28 mouse cellular contexts compared by ENCODE assay signal in the genomic region with DNA sequence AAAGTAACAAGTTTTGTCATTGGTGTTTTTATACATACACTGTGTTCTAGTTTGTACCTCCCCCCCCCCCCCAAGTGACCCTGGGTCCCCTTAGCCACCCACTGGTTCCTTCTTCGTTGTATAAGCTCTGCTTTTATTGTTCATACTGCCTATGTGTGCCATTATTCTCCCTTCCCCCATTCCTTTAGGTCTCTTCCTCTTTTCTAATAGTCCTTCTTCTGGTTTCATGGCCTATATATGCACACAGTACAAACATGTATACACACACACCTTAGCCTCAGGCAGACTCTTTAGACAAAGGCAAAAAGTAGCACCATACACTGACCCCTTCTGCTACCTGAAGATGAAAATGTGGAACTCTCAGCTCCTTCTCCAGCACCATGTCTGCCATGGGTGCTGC. TPM values are rescaled to one million over a fixed set of nuclear protein-coding genes. Genes with fewer than 3 reads are reported as not detected.
A peak's percentile ranks its signal among the peaks of the same experiment; 100 is the strongest.
DNase-seq lines count a peak whose midpoint lies in the region; ATAC-seq and TF ChIP-seq lines count a peak whose summit lies in the region.
"Had no signal": no experiment of that assay in that cellular context is flagged by ENCODE, and none has a peak within 500 bp of the region (broad histone marks: within the 10 kb centered on the region; RNA-seq: fewer than 3 reads in every experiment).

No protein-coding gene starts in this region.

- no peaks in the 10 kb centered on the region for H3K36me3 ChIP-seq in MEL (ENCODE audit: control insufficient read depth in 1 of 2, insufficient read depth in 2 of 2, low read length in 2 of 2)
- H3K36me3 ChIP-seq in kidney, embryonic 14.5 days (ENCODE audit: control insufficient read depth, insufficient read depth, low read length): no peaks in the 10 kb centered on the region
- H3K36me3 ChIP-seq: embryonic facial prominence, embryonic 13.5 days; embryonic facial prominence, embryonic 15.5 days; forebrain, embryonic 10.5 days; forebrain, embryonic 12.5 days; G1E had no signal

- DNase-seq in A20 (ENCODE audit: low read depth, low spot score) (peak; percentile 34), MEL (ENCODE audit: low read depth, low spot score) (peak; percentile 9)
- DNase-seq in spleen, adult 12 weeks (ENCODE audit: low spot score): no peak
- no peak for DNase-seq in adrenal gland, adult (ENCODE audit: inconsistent age in 2 of 2, low spot score in 1 of 2)
- DNase-seq in right cerebral cortex, adult 18-20 months: no peak
- DNase-seq: adrenal gland, adult 8-10 months; adrenal gland, postnatal 14 days; adrenal gland, postnatal 36 days; B cell, adult 2 months; cerebellum, adult 11-12 months; cerebellum, adult 2 months; cerebellum, adult 9-10 months; cerebellum, postnatal 10 days; cerebellum, postnatal 25 days; embryo, embryonic 11 days had no signal

- peak; percentile 65; the same call in 1 of the 2 replicates for ATAC-seq in granulocyte monocyte progenitor cell, adult 5-6 weeks (replicated peaks; ENCODE audit: poor library complexity, severe bottlenecking)
- ATAC-seq in megakaryocyte progenitor cell, adult 5-6 weeks (replicated peaks; ENCODE audit: poor library complexity): peak; percentile 42; the same call in 1 of the 2 replicates
- no peak for ATAC-seq in kidney, embryonic 14.5 days (ENCODE audit: low FRiP score, low TSS enrichment)
- ATAC-seq: CD4-positive, CD25-positive, alpha-beta regulatory T cell, adult 4 months; forebrain, embryonic 14.5 days; forebrain, embryonic 16.5 days had no signal

- H3K4me1 ChIP-seq in MEL (ENCODE audit: control insufficient read depth in 1 of 2, insufficient read depth in 2 of 2, low read length in 2 of 2): no peaks in the 10 kb centered on the region
- H3K4me1 ChIP-seq in kidney, embryonic 14.5 days (ENCODE audit: control insufficient read depth, insufficient read depth, low read length): no peaks in the 10 kb centered on the region
- H3K4me1 ChIP-seq: embryonic facial prominence, embryonic 13.5 days; embryonic facial prominence, embryonic 15.5 days; forebrain, embryonic 10.5 days; forebrain, embryonic 12.5 days had no signal

- H3K9ac ChIP-seq in MEL (ENCODE audit: control insufficient read depth, low read depth, low read length, poor library complexity, severe bottlenecking): no peak overlapping the region
- H3K9ac ChIP-seq in kidney, embryonic 14.5 days (ENCODE audit: low read depth, low read length): no peak overlapping the region
- H3K9ac ChIP-seq: embryonic facial prominence, embryonic 13.5 days; embryonic facial prominence, embryonic 15.5 days; forebrain, embryonic 12.5 days had no signal

- no peak overlapping the region for H3K4me3 ChIP-seq in MEL (ENCODE audit: control insufficient read depth in 1 of 2, insufficient read depth in 1 of 2, low read depth in 2 of 2, low read length in 2 of 2)
- H3K4me3 ChIP-seq in kidney, embryonic 14.5 days (ENCODE audit: low read length): no peak overlapping the region
- H3K4me3 ChIP-seq: embryonic facial prominence, embryonic 13.5 days; embryonic facial prominence, embryonic 15.5 days; erythroblast, embryonic 14.5 days; forebrain, embryonic 10.5 days; forebrain, embryonic 12.5 days had no signal

- TF ChIP-seq RAD21 in MEL (IDR thresholded peaks at IDR 0.05; ENCODE audit: low read depth, low read length): no peak

- no peaks in the 10 kb centered on the region for H3K79me2 ChIP-seq in MEL (ENCODE audit: control insufficient read depth, insufficient read depth, low read length, poor library complexity)

- no peak overlapping the region for H3K27ac ChIP-seq in MEL (ENCODE audit: control insufficient read depth, low read depth, low read length)
- no peak overlapping the region for H3K27ac ChIP-seq in kidney, embryonic 14.5 days (ENCODE audit: low read depth, low read length)
- H3K27ac ChIP-seq: embryonic facial prominence, embryonic 13.5 days; embryonic facial prominence, embryonic 15.5 days; forebrain, embryonic 10.5 days; forebrain, embryonic 12.5 days had no signal

- H3K27me3 ChIP-seq in MEL (ENCODE audit: control insufficient read depth in 1 of 2, insufficient read depth in 2 of 2, low read length in 2 of 2): peaks cover 0 to 3% of the 10 kb centered on the region in 2 experiments; a peak in 2 of 4 replicates
- no peaks in the 10 kb centered on the region for H3K27me3 ChIP-seq in kidney, embryonic 14.5 days (ENCODE audit: control insufficient read depth, insufficient read depth, low read length)
- H3K27me3 ChIP-seq: CH12.LX; embryonic facial prominence, embryonic 13.5 days; embryonic facial prominence, embryonic 15.5 days; forebrain, embryonic 12.5 days had no signal

- no peak for TF ChIP-seq POLR2A in MEL (IDR thresholded peaks at IDR 0.05; ENCODE audit: control insufficient read depth in 1 of 2, insufficient read depth in 1 of 2, low read depth in 1 of 2, low read length in 2 of 2, poor library complexity in 1 of 2)

- TF ChIP-seq CTCF in MEL (IDR thresholded peaks at IDR 0.05 in 2 of 3, conservative IDR thresholded peaks at IDR 0.05 in 1 of 3; ENCODE audit: control insufficient read depth in 1 of 3, insufficient read depth in 1 of 3, low read depth in 2 of 3, low read length in 3 of 3, poor library complexity in 1 of 3, severe bottlenecking in 1 of 3): no peak

- H3K9me3 ChIP-seq in MEL (replicated peaks; ENCODE audit: insufficient read depth, low read length): no peaks in the 10 kb centered on the region
- H3K9me3 ChIP-seq in kidney, embryonic 14.5 days (ENCODE audit: control insufficient read depth, low read length): no peaks in the 10 kb centered on the region
- H3K9me3 ChIP-seq: embryonic facial prominence, embryonic 13.5 days; embryonic facial prominence, embryonic 15.5 days; forebrain, embryonic 10.5 days; forebrain, embryonic 12.5 days; G1E had no signal

- TF ChIP-seq EP300 in MEL (IDR thresholded peaks at IDR 0.05; ENCODE audit: low read depth in 1 of 2, low read length in 2 of 2): no peak

- no peak overlapping the region for H3K4me2 ChIP-seq in kidney, embryonic 14.5 days (replicated peaks; ENCODE audit: low read depth, low read length)
- H3K4me2 ChIP-seq: embryonic facial prominence, embryonic 13.5 days; embryonic facial prominence, embryonic 15.5 days; forebrain, embryonic 12.5 days had no signal

- 82% methylated on average over 1 of the region's 1 CpGs for WGBS in kidney, embryonic 14.5 days

TF ChIP-seq in MEL, 35 proteins besides CTCF, POLR2A, EP300 and RAD21:
- TF ChIP-seq SMC3 (IDR thresholded peaks at IDR 0.05; ENCODE audit: low read depth, low read length): no peak
- no peak for TF ChIP-seq MAX (IDR thresholded peaks at IDR 0.05; ENCODE audit: low read length)
- no peak for TF ChIP-seq E2F4 (IDR thresholded peaks at IDR 0.05; ENCODE audit: borderline replicate concordance, low read depth, low read length)
- TF ChIP-seq UBTF (IDR thresholded peaks at IDR 0.05; ENCODE audit: borderline replicate concordance, insufficient read depth, low read depth, low read length): no peak
- TF ChIP-seq TAL1 (IDR thresholded peaks at IDR 0.05; ENCODE audit: low read length): no peak
- no peak for TF ChIP-seq KAT2A (conservative IDR thresholded peaks at IDR 0.05; ENCODE audit: low read depth, low read length)
- TF ChIP-seq RCOR1 (IDR thresholded peaks at IDR 0.05; ENCODE audit: low read depth, low read length): no peak
- no peak for TF ChIP-seq ZMIZ1 (IDR thresholded peaks at IDR 0.05; ENCODE audit: low read depth, low read length)
- TF ChIP-seq CHD2 (IDR thresholded peaks at IDR 0.05; ENCODE audit: low read length): no peak
- no peak for TF ChIP-seq TCF12 (IDR thresholded peaks at IDR 0.05; ENCODE audit: low read depth, low read length)
- no peak for TF ChIP-seq SIN3A (IDR thresholded peaks at IDR 0.05; ENCODE audit: low read length)
- TF ChIP-seq MYC (IDR thresholded peaks at IDR 0.05; ENCODE audit: low read depth, low read length): no peak
- no peak for TF ChIP-seq MEF2A (IDR thresholded peaks at IDR 0.05; ENCODE audit: extremely low read depth, insufficient replicate concordance, low read depth, low read length, poor library complexity, severe bottlenecking)
- TF ChIP-seq ETS1 (IDR thresholded peaks at IDR 0.05; ENCODE audit: low read depth, low read length): no peak
- no peak for TF ChIP-seq ZKSCAN1 (IDR thresholded peaks at IDR 0.05; ENCODE audit: low read depth, low read length)
- no peak for TF ChIP-seq ELF1 (IDR thresholded peaks at IDR 0.05; ENCODE audit: low read depth, low read length)

RNA-seq across cellular contexts. Expression of a gene that starts 42.6 kb away (rescaled TPM):
- total RNA-seq in MEL (2012; rRNA removed): 10.0 and 11.0 TPM in 2 replicates
- 10 to 100 TPM in 1 of 2 experiments, not detected in 1; 23.2 TPM for polyA plus RNA-seq in MEL (2012; ENCODE audit: insufficient read depth in 1 of 2, insufficient read length in 2 of 2, low read depth in 1 of 2, low replicate concordance in 2 of 2, missing spikeins in 1 of 2)
- 56.9 and 69.8 TPM in 2 replicates for total RNA-seq in granulocyte monocyte progenitor cell, adult 5-6 weeks (2014; fragmentation: Nextera tagmentation)
- 61.4 and 73.5 TPM in 2 replicates for total RNA-seq in granulocyte monocyte progenitor cell, adult 5-6 weeks (2017)
- 71.8 and 81.7 TPM in 2 replicates for total RNA-seq in megakaryocyte progenitor cell, adult 5-6 weeks (2015)
- 58.1 and 70.2 TPM in 2 replicates for total RNA-seq in megakaryocyte progenitor cell, adult 5-6 weeks (2017)
- polyA plus RNA-seq in kidney, embryonic 14.5 days (2014; fragmentation: Nextera tagmentation; extraction: Ambion mirVana): 5.8 and 6.8 TPM in 2 replicates

Comparison
In these comparisons a context has a peak if more than half of its experiments do, and no peak if none do; other contexts are left out.
1. DNase-seq: peak in A20 (single experiment) and MEL (single experiment); none in spleen, adult 12 weeks (single experiment), adrenal gland, adult (0 of 2) and right cerebral cortex, adult 18-20 months (single experiment).